Mouse (Mus musculus) monocyte, adult 2 months (primary cell): ENCODE measurements around the gene Tpra1.

Source experiments
- DNase-seq, 2 experiments: peaks; one replicate each; pipeline ENCODE4 v3.0.0; 2022; ENCODE audit warnings: low spot score in 2 of 2, low read depth in 1 of 2

Gene Tpra1

DNA sequence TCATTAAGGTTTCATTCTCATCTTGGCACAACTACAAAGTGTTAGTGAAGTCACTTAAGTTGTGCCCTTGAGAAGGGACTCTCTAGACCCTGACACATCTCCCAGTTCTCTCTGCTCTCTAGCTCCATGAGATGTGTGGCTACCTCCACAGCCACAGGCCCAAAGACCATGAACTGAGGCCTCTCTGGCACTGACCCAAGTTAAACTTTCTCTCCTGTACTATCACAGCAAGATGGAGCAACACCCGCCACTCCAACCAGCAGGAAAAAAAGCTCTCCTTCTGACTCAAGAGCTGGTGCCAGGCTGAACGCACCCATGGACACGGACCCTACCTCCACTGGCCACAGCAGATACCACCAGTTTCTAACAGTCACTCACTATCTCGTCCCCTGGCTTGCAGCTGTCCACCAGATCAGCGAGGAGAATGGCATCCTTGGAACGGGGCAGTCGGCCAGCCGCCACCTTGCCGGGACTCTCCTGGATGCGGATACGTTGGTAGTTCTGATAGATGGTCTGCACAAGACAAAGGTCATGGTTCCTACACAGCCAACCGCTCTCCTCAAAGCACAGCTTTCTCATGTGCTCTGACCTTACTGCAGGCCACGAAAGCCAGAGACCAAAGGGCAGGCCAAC lies 12.5 kb upstream of the Tpra1 start:
- DNase-seq: no peak

DNA sequence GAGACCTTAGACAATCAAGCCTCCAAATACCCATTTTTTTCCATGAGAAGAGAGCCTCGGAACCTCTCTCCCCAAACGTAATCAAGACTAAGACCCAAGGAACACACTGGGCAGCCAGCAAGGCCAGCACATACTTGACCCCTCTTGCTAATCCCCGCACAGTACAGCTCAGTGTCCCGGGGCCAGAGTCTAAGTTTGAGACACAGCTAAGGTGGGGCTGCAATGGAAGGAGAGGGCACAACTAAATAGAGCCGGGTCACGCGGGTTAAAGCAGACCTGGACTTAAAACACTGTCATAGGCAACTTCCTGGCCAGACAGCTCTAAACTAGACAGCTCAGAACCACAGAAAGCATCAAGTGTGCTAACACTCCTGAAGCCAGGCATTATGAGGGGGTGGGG lies 11.2 kb upstream of the Tpra1 start:
- no peak for DNase-seq

- no peak for DNase-seq
Observed at GRCm38 (mm10) chr6:88893559-88893958, 8.5 kb upstream of the Tpra1 start.

- no peak for DNase-seq
Observed at GRCm38 (mm10) chr6:88895943-88896342, 6.1 kb upstream of the Tpra1 start.

- DNase-seq: no peak
Observed at GRCm38 (mm10) chr6:88897246-88897645, 4.8 kb upstream of the Tpra1 start.

DNA sequence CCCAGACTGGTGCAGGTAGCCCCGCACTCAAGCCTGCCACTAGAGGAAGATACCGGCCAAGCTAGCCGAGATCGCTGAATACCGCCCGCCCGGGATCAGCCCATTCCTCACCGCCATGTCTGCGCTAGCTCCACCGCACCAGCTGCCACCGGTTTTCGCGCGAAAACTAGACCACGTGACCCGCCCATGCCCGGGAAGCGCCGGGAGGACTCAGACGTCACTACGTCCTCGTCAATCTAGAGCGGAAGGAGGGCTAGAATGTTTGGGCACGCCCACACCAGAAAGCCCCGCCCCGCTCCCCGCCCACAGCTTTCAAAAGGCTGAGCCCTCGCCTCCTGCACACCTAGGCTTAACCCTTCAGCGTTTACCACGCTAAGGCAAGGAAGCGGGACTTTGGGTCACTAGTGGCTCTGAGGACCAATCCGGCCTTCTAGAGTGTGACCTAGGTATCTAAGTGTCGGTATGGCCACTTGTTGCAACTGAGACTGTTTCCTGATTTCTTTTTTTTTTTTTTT lies 3.5 kb upstream of the Tpra1 start, which contains the start of gene Mcm2:
Gene Mcm2, minus strand, starts transcription at position 247 of the 515 bp plus-strand sequence.
- DNase-seq: peak; percentile 78 to 87

DNA sequence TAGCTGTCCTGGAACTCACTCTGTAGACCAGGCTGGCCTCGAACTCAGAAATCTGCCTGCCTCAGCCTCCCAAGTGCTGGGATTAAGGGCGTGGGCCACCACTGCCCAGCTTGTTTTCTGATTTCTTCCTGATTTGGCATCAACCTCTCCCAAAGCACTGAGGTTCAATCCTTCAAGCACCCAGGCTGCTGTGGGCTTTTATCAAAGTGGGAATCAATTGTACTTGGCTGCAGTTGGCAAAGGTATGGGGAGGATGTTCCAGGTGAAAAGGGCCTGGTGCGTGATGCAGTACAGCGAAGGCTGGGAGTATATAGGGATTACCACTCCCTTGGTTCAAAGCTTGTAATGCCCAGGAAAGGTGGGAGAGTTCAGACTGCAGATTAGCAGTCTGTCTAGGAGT lies 3.0 kb upstream of the Tpra1 start:
- DNase-seq: no peak

GRCm38 (mm10) chr6:88899628-88900027 lies 2.4 kb upstream of the Tpra1 start:
- no peak for DNase-seq

GRCm38 (mm10) chr6:88901471-88901870 lies 580 bp upstream of the Tpra1 start:
- DNase-seq: no peak

GRCm38 (mm10) chr6:88903708-88904107 lies 1.7 kb downstream of the Tpra1 start:
- DNase-seq: peak in 1 of 2 experiments; percentile 47

GRCm38 (mm10) chr6:88904456-88904974 lies 2.5 kb downstream of the Tpra1 start:
- no peak for DNase-seq

- DNase-seq: no peak
Observed at GRCm38 (mm10) chr6:88905042-88905441, 3.0 kb downstream of the Tpra1 start.

GRCm38 (mm10) chr6:88906369-88907108 lies 4.5 kb downstream of the Tpra1 start:
- DNase-seq: peak in 1 of 2 experiments; percentile 26

DNA sequence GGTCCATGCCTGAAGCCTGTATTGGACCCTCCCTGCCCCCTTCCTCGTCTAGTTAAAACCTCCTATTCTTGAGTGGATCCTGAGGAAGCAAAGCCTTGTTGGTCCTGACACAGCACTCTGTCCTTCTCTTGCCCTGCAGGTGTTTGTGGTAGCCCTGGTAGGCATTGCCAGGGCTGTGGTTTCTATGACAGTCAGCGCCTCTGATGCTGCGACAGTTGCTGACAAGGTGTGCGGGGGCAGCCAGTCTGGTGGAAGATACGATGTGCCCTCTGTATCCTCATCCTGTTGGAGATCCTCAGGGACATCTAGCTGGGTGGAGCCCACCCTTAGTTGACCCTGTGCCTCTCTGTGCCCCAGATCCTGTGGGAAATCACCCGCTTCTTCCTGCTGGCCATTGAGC lies 7.1 kb downstream of the Tpra1 start:
- no peak for DNase-seq

DNA sequence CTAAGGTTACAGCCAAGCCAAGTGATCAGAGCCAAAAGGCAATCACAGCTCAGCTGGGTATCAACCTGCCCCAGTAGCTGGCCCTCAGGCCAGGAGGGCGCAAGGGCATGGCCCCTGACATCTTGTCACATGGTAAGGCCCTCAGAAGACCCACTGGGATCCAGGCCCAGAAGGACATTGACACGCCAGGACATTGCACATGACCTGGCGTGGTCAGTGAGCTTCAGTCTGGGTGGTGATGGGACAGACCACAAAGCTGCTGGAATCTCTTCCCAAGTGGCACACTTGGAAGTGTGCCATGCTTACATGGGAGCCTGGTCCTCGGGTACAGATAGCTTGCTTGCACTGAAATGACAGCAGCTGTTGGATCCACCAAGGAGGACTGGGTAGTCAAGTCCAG lies 11.0 kb downstream of the Tpra1 start:
- no peak for DNase-seq

DNA sequence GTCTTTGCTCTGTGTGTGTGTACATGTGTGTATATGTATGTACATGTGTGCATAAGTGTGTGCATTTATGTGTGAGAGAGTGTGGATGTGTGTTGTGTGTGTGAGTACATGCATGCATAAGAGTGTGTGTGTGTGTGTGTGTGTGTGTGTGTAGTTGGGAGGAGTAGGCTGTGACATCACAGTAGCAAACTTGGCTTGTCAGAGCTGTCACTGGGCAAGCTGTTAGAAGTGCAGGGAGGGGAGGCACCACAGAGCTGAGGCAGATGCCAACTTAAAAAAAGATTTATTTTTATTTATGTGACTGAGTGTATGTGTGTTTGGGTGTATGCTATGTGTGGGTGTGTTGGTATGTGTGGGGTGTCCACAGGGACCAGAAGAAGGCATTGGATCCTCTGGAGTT lies 11.4 kb downstream of the Tpra1 start:
- DNase-seq: no peak

GRCm38 (mm10) chr6:88914799-88915198 lies 12.7 kb downstream of the Tpra1 start:
- DNase-seq: no peak

GRCm38 (mm10) chr6:88915510-88915909 lies 13.5 kb downstream of the Tpra1 start:
- DNase-seq: no peak

DNA sequence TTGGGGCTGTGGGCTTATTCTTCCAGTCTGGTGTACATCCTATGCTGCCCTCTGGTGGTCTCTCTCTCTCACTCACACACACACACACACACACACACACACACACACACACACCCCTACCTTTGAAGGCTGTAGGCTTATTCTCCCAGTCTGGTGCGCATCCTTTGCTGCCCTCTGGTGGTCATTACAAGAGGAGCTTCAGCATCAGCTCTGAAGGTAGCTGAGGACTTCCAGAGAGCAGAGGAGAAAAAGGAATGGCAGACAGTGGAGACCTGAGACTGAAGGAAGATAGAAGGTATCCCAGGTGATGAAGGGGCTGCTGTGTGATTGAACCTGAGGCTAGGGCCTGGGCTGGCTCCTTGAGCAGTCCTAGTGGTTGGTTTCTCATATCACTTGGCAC lies 14.1 kb downstream of the Tpra1 start:
- DNase-seq: no peak

DNA sequence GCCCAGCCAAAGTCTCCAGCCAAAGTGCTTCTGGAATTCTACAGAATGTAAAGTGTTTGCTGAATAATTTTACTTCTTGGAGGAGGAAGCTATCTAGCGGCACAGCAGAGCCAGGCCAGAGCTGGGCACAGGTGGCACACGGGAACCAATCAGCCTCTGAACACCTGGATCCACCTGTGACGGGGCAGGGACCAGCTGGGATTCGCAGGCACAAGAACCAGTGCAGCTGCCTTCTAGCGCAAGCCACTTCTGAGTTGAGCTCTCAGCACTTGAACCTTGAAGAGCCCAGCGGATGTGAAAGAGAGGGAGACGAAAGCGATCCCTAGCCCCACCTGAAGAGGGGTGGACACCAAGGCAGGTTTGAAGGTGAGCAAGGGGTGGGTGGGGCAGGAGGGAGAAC lies 16.8 kb downstream of the Tpra1 start:
- no peak for DNase-seq

- no peak for DNase-seq
Observed at GRCm38 (mm10) chr6:88924502-88925275, 22.6 kb downstream of the Tpra1 start.
